Mouse (Mus musculus) myocyte (in vitro differentiated cells): ENCODE measurements at regions not wholly inside any gene's neighbourhood (a gene's known extent, or its start where the extent isn't known, plus 50 kb on each side); places are given as distances from the start of the nearest gene placed in this dataset.

Experiments used
- E2F4 ChIP-seq: IDR thresholded peaks from one replicate; pipeline ENCODE4 v1.6.1; 2011; ENCODE audit warnings: mild to moderate bottlenecking, control low read depth, moderate library complexity; ENCODE audit not compliant: insufficient read depth
- POLR2A ChIP-seq: IDR thresholded peaks from one replicate; pipeline ENCODE4 v1.6.1; 2011; ENCODE audit warnings: low read depth, mild to moderate bottlenecking, control low read depth, moderate library complexity; ENCODE audit not compliant: insufficient read length

DNA sequence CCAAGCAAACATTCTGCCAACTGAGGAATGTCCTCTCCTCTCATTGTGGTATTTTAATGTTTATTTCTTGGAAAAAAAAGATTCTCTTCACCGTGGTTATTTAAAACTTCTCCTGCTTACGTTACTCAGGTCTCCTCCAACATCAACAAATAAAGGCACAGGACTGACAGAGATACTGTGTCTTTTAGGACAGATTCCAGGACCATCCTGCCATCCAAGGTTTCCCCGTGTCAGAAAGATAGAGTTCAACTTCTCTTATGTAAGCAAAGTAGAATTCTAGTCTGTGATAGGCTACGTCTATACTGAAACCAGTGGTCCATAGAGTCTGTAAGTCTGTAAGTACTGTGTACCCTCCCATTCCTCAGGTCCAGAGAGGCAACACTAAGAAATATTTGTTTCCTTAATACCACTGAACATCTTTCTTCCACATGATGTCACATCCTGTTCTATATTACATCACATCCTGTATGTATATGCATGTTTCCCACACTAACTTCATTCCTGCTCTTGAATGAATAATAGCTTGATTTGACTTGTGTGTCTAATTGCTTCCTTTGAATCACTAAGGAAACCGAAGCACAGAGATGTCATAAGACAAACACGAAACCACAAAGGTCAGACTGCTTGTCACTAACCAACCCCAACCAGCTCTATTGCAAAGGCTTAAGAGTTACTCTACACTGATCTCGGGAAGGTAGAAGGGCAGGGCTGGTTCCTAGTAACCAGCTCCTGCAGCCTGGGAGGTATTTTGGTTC lies 353.2 kb upstream of the Trib2 start:
- TF ChIP-seq POLR2A (no peak), E2F4 (no peak)
